Mouse (Mus musculus) limb, embryonic 15.5 days (tissue): ENCODE measurements around the gene Eef1akmt1. TPM values are rescaled to one million over a fixed set of nuclear protein-coding genes. Genes with fewer than 3 reads are reported as not detected.

Experiments
- ATAC-seq: fragments of 200-750 bp; cut with Nextera tagmentation; 2 replicates; pipeline ENCODE4 v1.8.0; 2017; ENCODE audit warnings: low read depth, moderate TSS enrichment; ENCODE audit not compliant: insufficient number of reproducible peaks, low FRiP score, low TSS enrichment
- H3K27ac ChIP-seq: fragments of 300-500 bp; sonication (generic); 2 replicates; pipeline ENCODE4 v1.5.1; 2015; ENCODE audit warnings: moderate library complexity, mild to moderate bottlenecking, inconsistent platforms
- H3K27me3 ChIP-seq: fragments of 300-500 bp; sonication (generic); 2 replicates; pipeline ENCODE4 v1.6.1; 2015; ENCODE audit warnings: inconsistent platforms
- H3K36me3 ChIP-seq: fragments of 300-500 bp; sonication (generic); 2 replicates; pipeline ENCODE4 v1.6.1; 2015; ENCODE audit warnings: inconsistent platforms
- H3K4me1 ChIP-seq: fragments of 300-500 bp; sonication (generic); 2 replicates; pipeline ENCODE4 v1.6.1; 2015; ENCODE audit warnings: inconsistent platforms
- H3K4me2 ChIP-seq: fragments of 300-500 bp; sonication (generic); 2 replicates; pipeline ENCODE4 v1.6.1; 2015; ENCODE audit warnings: mild to moderate bottlenecking, inconsistent platforms
- H3K4me3 ChIP-seq: fragments of 300-500 bp; sonication (generic); 2 replicates; pipeline ENCODE4 v1.5.1; 2015; ENCODE audit warnings: mild to moderate bottlenecking, inconsistent platforms
- H3K9ac ChIP-seq: fragments of 300-500 bp; sonication (generic); 2 replicates; pipeline ENCODE4 v1.6.1; 2015; ENCODE audit warnings: inconsistent platforms
- H3K9me3 ChIP-seq: fragments of 300-500 bp; sonication (generic); 2 replicates; pipeline ENCODE4 v1.6.1; 2016; ENCODE audit warnings: inconsistent platforms
- WGBS: fragments of 180-500 bp; shearing (Covaris S2); methylation state at CpG from one replicate; pipeline ENCODE4 v1.1.7; 2015; 5-methylcytosine and 5-hydroxymethylcytosine counted together
- polyA plus RNA-seq: library from polyadenylated mRNA; unstranded; fragments of >200 nt; fragmentation: Nextera tagmentation; extraction: Ambion mirVana; gene quantifications from 2 replicates; pipeline ENCODE4 v1.2.1, GENCODE M21; 2015

Eef1akmt1 gene
- polyA plus RNA-seq, 1 experiment from 2014 or later, result 88.8 TPM

GRCm38 (mm10) chr14:57543420-57544039 is 27.9 kb downstream of the Eef1akmt1 start:
- no peak overlapping the region for H3K27ac ChIP-seq
- H3K27me3 ChIP-seq, result no peaks in the 10 kb centered on the region
- H3K4me3 ChIP-seq, result no peak overlapping the region
- H3K9me3 ChIP-seq, result no peaks in the 10 kb centered on the region
- 93% methylated on average over 13 of the region's 13 CpGs for WGBS
- H3K4me2 ChIP-seq, result no peak overlapping the region
- H3K4me1 ChIP-seq, result peaks cover 18% of the 10 kb centered on the region
- no peak overlapping the region for H3K9ac ChIP-seq
- peaks cover 15% of the 10 kb centered on the region; the same call in 1 of the 2 replicates for H3K36me3 ChIP-seq
- no peak for ATAC-seq

- 66% methylated on average over 34 of the region's 34 CpGs for WGBS
- no peaks in the 10 kb centered on the region for H3K27me3 ChIP-seq
- H3K4me2 ChIP-seq, result 0 out of 2 replicates have a peak overlapping the region, but pooled peaks have one; percentile 7
- no peak for ATAC-seq
- H3K9me3 ChIP-seq, result no peaks in the 10 kb centered on the region
- peaks cover 21% of the 10 kb centered on the region for H3K4me1 ChIP-seq
- H3K27ac ChIP-seq, result no peak overlapping the region
- no peak overlapping the region for H3K9ac ChIP-seq
- H3K36me3 ChIP-seq, result peaks cover 15% of the 10 kb centered on the region; the same call in 1 of the 2 replicates
- H3K4me3 ChIP-seq, result no peak overlapping the region
Measured at GRCm38 (mm10) chr14:57542231-57542630, 29.2 kb downstream of the Eef1akmt1 start.

- WGBS, result 76% methylated on average over 11 of the region's 11 CpGs
- H3K9ac ChIP-seq, result no peak overlapping the region
- ATAC-seq, result no peak
Measured at GRCm38 (mm10) chr14:57540683-57541082, 30.7 kb downstream of the Eef1akmt1 start.

GRCm38 (mm10) chr14:57537261-57538015 is 34.0 kb downstream of the Eef1akmt1 start:
- no peak overlapping the region for H3K4me2 ChIP-seq
- WGBS, result 22% methylated on average over 16 of the region's 16 CpGs
- H3K27ac ChIP-seq, result peak overlapping the region; percentile 63
- H3K4me1 ChIP-seq, result peaks cover 35% of the 10 kb centered on the region
- H3K4me3 ChIP-seq, result no peak overlapping the region
- no peak for ATAC-seq
- no peaks in the 10 kb centered on the region for H3K9me3 ChIP-seq
- H3K36me3 ChIP-seq, result peaks cover 7% of the 10 kb centered on the region; the same call in 1 of the 2 replicates
- H3K27me3 ChIP-seq, result no peaks in the 10 kb centered on the region
- no peak overlapping the region for H3K9ac ChIP-seq

More at GRCm38 (mm10) chr14:57540683-57541082, 30.7 kb downstream of the Eef1akmt1 start:
- Histone ChIP-seq H3K4me3 (no peak overlapping the region), H3K27me3 (no peaks in the 10 kb centered on the region), H3K27ac (no peak overlapping the region), H3K4me2 (no peak overlapping the region), H3K9me3 (no peaks in the 10 kb centered on the region), H3K36me3 (peaks cover 15% of the 10 kb centered on the region; the same call in 1 of the 2 replicates), H3K4me1 (peaks cover 18% of the 10 kb centered on the region)

GRCm38 (mm10) chr14:57536820-57537219 is 34.6 kb downstream of the Eef1akmt1 start:
- ATAC-seq, result no peak
- Histone ChIP-seq H3K4me1 (peaks cover 35% of the 10 kb centered on the region), H3K4me3 (no peak overlapping the region), H3K36me3 (peaks cover under 1% of the 10 kb centered on the region; the same call in 1 of the 2 replicates), H3K27ac (peak overlapping the region; percentile 63), H3K4me2 (no peak overlapping the region), H3K9me3 (no peaks in the 10 kb centered on the region), H3K27me3 (no peaks in the 10 kb centered on the region), H3K9ac (no peak overlapping the region)
- WGBS, result 51% methylated on average over 9 of the region's 9 CpGs

- peaks cover 35% of the 10 kb centered on the region for H3K4me1 ChIP-seq
- no peaks in the 10 kb centered on the region for H3K27me3 ChIP-seq
- H3K9ac ChIP-seq, result no peak overlapping the region
- peak overlapping the region; percentile 86 for H3K27ac ChIP-seq
- ATAC-seq, result peak; percentile 16; the same call in 1 of the 2 replicates
- H3K36me3 ChIP-seq, result no peaks in the 10 kb centered on the region
- WGBS, result 41% methylated on average over 6 of the region's 6 CpGs
- no peaks in the 10 kb centered on the region for H3K9me3 ChIP-seq
- no peak overlapping the region for H3K4me2 ChIP-seq
- no peak overlapping the region for H3K4me3 ChIP-seq
Measured at GRCm38 (mm10) chr14:57535646-57536045, 35.8 kb downstream of the Eef1akmt1 start.

GRCm38 (mm10) chr14:57534961-57535360 is 36.5 kb downstream of the Eef1akmt1 start:
- H3K9ac ChIP-seq, result no peak overlapping the region
- peak overlapping the region; percentile 86 for H3K27ac ChIP-seq
- peaks cover 35% of the 10 kb centered on the region for H3K4me1 ChIP-seq
- no peaks in the 10 kb centered on the region for H3K27me3 ChIP-seq
- no peak overlapping the region for H3K4me3 ChIP-seq
- no peak overlapping the region for H3K4me2 ChIP-seq
- H3K36me3 ChIP-seq, result no peaks in the 10 kb centered on the region
- ATAC-seq, result peak; percentile 44
- H3K9me3 ChIP-seq, result no peaks in the 10 kb centered on the region
- 17% methylated on average over 8 of the region's 8 CpGs for WGBS

- Histone ChIP-seq H3K27me3 (no peaks in the 10 kb centered on the region), H3K27ac (peak overlapping the region; percentile 86), H3K9me3 (no peaks in the 10 kb centered on the region), H3K9ac (no peak overlapping the region), H3K36me3 (no peaks in the 10 kb centered on the region), H3K4me1 (peaks cover 40% of the 10 kb centered on the region), H3K4me3 (no peak overlapping the region), H3K4me2 (no peak overlapping the region)
- no peak for ATAC-seq
- WGBS, result 15% methylated on average over 5 of the region's 5 CpGs
Measured at GRCm38 (mm10) chr14:57534346-57534745, 37.1 kb downstream of the Eef1akmt1 start.

GRCm38 (mm10) chr14:57533841-57534240 is 37.6 kb downstream of the Eef1akmt1 start:
- 29% methylated on average over 11 of the region's 11 CpGs for WGBS
- no peak overlapping the region for H3K9ac ChIP-seq
- H3K4me3 ChIP-seq, result no peak overlapping the region
- H3K36me3 ChIP-seq, result no peaks in the 10 kb centered on the region
- H3K4me2 ChIP-seq, result no peak overlapping the region
- H3K4me1 ChIP-seq, result peaks cover 44% of the 10 kb centered on the region
- H3K27me3 ChIP-seq, result no peaks in the 10 kb centered on the region
- no peaks in the 10 kb centered on the region for H3K9me3 ChIP-seq
- H3K27ac ChIP-seq, result peak overlapping the region; percentile 86
- no peak for ATAC-seq

- Histone ChIP-seq H3K27ac (no peak overlapping the region), H3K4me1 (peaks cover 46% of the 10 kb centered on the region), H3K9me3 (no peaks in the 10 kb centered on the region), H3K4me3 (no peak overlapping the region), H3K9ac (no peak overlapping the region), H3K36me3 (no peaks in the 10 kb centered on the region), H3K4me2 (no peak overlapping the region), H3K27me3 (no peaks in the 10 kb centered on the region)
- ATAC-seq, result no peak
- WGBS, result 50% methylated on average over 3 of the region's 3 CpGs
Measured at GRCm38 (mm10) chr14:57533214-57533613, 38.2 kb downstream of the Eef1akmt1 start.

GRCm38 (mm10) chr14:57532577-57532976 is 38.8 kb downstream of the Eef1akmt1 start:
- ATAC-seq, result no peak
- Histone ChIP-seq H3K4me2 (no peak overlapping the region), H3K4me3 (no peak overlapping the region), H3K4me1 (peaks cover 41% of the 10 kb centered on the region), H3K9me3 (no peaks in the 10 kb centered on the region), H3K9ac (no peak overlapping the region), H3K27me3 (no peaks in the 10 kb centered on the region), H3K36me3 (no peaks in the 10 kb centered on the region), H3K27ac (no peak overlapping the region)
- WGBS, result 89% methylated on average over 3 of the region's 3 CpGs
